Mouse (Mus musculus) neural tube, embryonic 12.5 days (tissue): Measurements from ENCODE around the gene Spata25. TPM values are rescaled to one million over a fixed set of nuclear protein-coding genes. Genes with fewer than 3 reads are reported as not detected.

Experiments used
- polyA plus RNA-seq: library from polyadenylated mRNA; unstranded; fragments of >200 nt; fragmentation: Nextera tagmentation; extraction: Ambion mirVana; gene quantifications from 2 replicates; pipeline ENCODE4 v1.2.1, GENCODE M21; 2016

Spata25 gene
- polyA plus RNA-seq, 1 experiment from 2014 or later: not detected

Other genes with a start within 250 kb of the Spata25 start
- not detected in 2 replicates for gene Wfdc6a, start 243.1 kb downstream of the Spata25 start, polyA plus RNA-seq
- gene Eppin, start 234.9 kb downstream of the Spata25 start, polyA plus RNA-seq: not detected in 2 replicates
- gene Wfdc6b, start 215.0 kb downstream of the Spata25 start, polyA plus RNA-seq: not detected in 2 replicates
- not detected in 2 replicates for gene Wfdc8, start 214.9 kb downstream of the Spata25 start, polyA plus RNA-seq
- gene Wfdc16, start 189.7 kb downstream of the Spata25 start, polyA plus RNA-seq: not detected in 2 replicates
- gene Wfdc10, start 172.5 kb downstream of the Spata25 start, polyA plus RNA-seq: 0.48 and 0.51 TPM in 2 replicates
- not detected in 2 replicates for gene Wfdc9, start 172.0 kb downstream of the Spata25 start, polyA plus RNA-seq
- gene Wfdc11, start 154.4 kb downstream of the Spata25 start, polyA plus RNA-seq: not detected in 2 replicates
- not detected in 2 replicates for gene Wfdc13, start 143.4 kb downstream of the Spata25 start, polyA plus RNA-seq
- gene Spint4, start 130.0 kb downstream of the Spata25 start, polyA plus RNA-seq: not detected in 2 replicates
- gene Spint5, start 113.2 kb downstream of the Spata25 start, polyA plus RNA-seq: not detected in 2 replicates
- gene Wfdc3, start 82.6 kb downstream of the Spata25 start, polyA plus RNA-seq: 0.44 and 0.72 TPM in 2 replicates
- 85.6 and 92.2 TPM in 2 replicates for gene Dnttip1, start 82.6 kb downstream of the Spata25 start, polyA plus RNA-seq
- gene Ube2c, start 58.6 kb downstream of the Spata25 start, polyA plus RNA-seq: 311 and 340 TPM in 2 replicates
- 26.2 and 36.5 TPM in 2 replicates for gene Tnnc2, start 48.6 kb downstream of the Spata25 start, polyA plus RNA-seq
- 14.2 and 15.6 TPM in 2 replicates for gene Snx21, start 42.7 kb downstream of the Spata25 start, polyA plus RNA-seq
- 15.9 and 19.6 TPM in 2 replicates for gene Acot8, start 23.7 kb downstream of the Spata25 start, polyA plus RNA-seq
- gene Zswim3, start 23.4 kb downstream of the Spata25 start, polyA plus RNA-seq: 11.8 and 14.1 TPM in 2 replicates
- 22.8 and 23.7 TPM in 2 replicates for gene Zswim1, start 5.9 kb downstream of the Spata25 start, polyA plus RNA-seq
- 105 and 114 TPM in 2 replicates for gene Ctsa, start 4.3 kb upstream of the Spata25 start, polyA plus RNA-seq
- 4.5 and 5.6 TPM in 2 replicates for gene Neurl2, start 4.9 kb upstream of the Spata25 start, polyA plus RNA-seq
- gene Pltp, start 29.2 kb upstream of the Spata25 start, polyA plus RNA-seq: 87.9 and 93.1 TPM in 2 replicates
- gene Pcif1, start 50.8 kb upstream of the Spata25 start, polyA plus RNA-seq: 83.4 and 86.4 TPM in 2 replicates
- 14.5 and 17.2 TPM in 2 replicates for gene Zfp335, start 83.2 kb upstream of the Spata25 start, polyA plus RNA-seq
- 5.0 TPM in 2 replicates for gene Mmp9, start 112.2 kb upstream of the Spata25 start, polyA plus RNA-seq
- gene Slc12a5, start 132.3 kb upstream of the Spata25 start, polyA plus RNA-seq: 12.7 and 13.9 TPM in 2 replicates
- 121 and 123 TPM in 2 replicates for gene Ncoa5, start 206.3 kb upstream of the Spata25 start, polyA plus RNA-seq
- 6.8 and 8.0 TPM in 2 replicates for gene Cd40, start 227.1 kb upstream of the Spata25 start, polyA plus RNA-seq